Mouse (Mus musculus) forebrain, embryonic 10.5 days (tissue): Measurements from ENCODE around the gene Olfr17. TPM values are rescaled to one million over a fixed set of nuclear protein-coding genes. Genes with fewer than 3 reads are reported as not detected.
"Not testable (repeated sequence)": the region's sequence is repeated elsewhere in the genome, so short reads cannot be mapped to it uniquely, and the experiment has no call there.

Experiments used
- DNase-seq: peaks from one replicate; pipeline ENCODE4 v3.0.0-alpha.2; 2017; ENCODE audit warnings: low spot score; ENCODE audit errors: extremely low spot score
- H3K27ac ChIP-seq: fragments of 300-500 bp; sonication (generic); 2 replicates; pipeline ENCODE4 v1.5.1; 2016; ENCODE audit warnings: mild to moderate bottlenecking
- H3K27me3 ChIP-seq: fragments of 300-500 bp; sonication (generic); 2 replicates; pipeline ENCODE4 v1.6.1; 2016; ENCODE audit warnings: mild to moderate bottlenecking; ENCODE audit not compliant: poor library complexity, severe bottlenecking
- H3K36me3 ChIP-seq: fragments of 300-500 bp; sonication (generic); replicated peaks from 2 replicates; pipeline ENCODE4 v1.6.1; 2016; ENCODE audit warnings: mild to moderate bottlenecking, moderate library complexity
- H3K4me1 ChIP-seq: fragments of 300-500 bp; sonication (generic); 2 replicates; pipeline ENCODE4 v1.6.1; 2016
- H3K4me3 ChIP-seq: fragments of 300-500 bp; sonication (generic); 2 replicates; pipeline ENCODE4 v1.5.1; 2016; ENCODE audit warnings: mild to moderate bottlenecking, moderate library complexity
- H3K9me3 ChIP-seq: fragments of 300-500 bp; sonication (generic); 2 replicates; pipeline ENCODE4 v1.6.1; 2016; ENCODE audit warnings: mild to moderate bottlenecking, moderate library complexity
- WGBS: fragments of 180-500 bp; shearing (Covaris S2); methylation state at CpG from one replicate; pipeline ENCODE4 v1.1.7; 2016; 5-methylcytosine and 5-hydroxymethylcytosine counted together
- polyA plus RNA-seq: library from polyadenylated mRNA; unstranded; fragments of >200 nt; fragmentation: Nextera tagmentation; extraction: Ambion mirVana; gene quantifications from 2 replicates; pipeline ENCODE4 v1.2.1, GENCODE M21; 2016

Gene Olfr17
- not detected in 2 replicates for polyA plus RNA-seq

DNA sequence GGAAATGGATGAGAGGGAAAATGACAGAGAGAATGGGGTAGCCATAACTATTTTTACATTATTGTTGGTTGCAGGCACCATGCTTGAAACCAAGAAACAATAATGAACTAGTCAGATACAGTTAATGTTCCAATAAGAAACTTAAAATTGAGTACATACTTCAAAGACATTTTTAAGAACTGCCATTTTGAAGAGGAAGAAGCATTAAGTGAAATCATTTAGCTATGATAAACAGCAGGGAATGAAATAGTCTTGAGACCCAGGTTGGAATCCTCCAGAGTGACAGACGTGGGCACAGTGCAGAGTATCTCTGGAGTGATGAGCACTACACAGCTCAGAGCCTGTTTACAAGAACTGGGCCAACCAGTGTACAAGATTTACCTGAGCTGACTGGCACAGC lies at the start of gene Olfr17:
Gene Olfr17 (plus strand): TSS at position 301 of the 400 bp plus-strand sequence.
- H3K4me1 ChIP-seq: no peaks in the 10 kb centered on the region
- no peak within 1 kb of the TSS for H3K27ac ChIP-seq
- DNase-seq: no peak
- H3K36me3 ChIP-seq: no peaks in the 10 kb centered on the region
- no peak within 1 kb of the TSS for H3K4me3 ChIP-seq
- no peaks in the 10 kb centered on the region for H3K27me3 ChIP-seq
- 72% methylated on average over 1 of the region's 1 CpGs for WGBS
- H3K9me3 ChIP-seq: 0 out of 2 replicates have a peak, but pooled peaks cover 4% of the 10 kb centered on the region

DNA sequence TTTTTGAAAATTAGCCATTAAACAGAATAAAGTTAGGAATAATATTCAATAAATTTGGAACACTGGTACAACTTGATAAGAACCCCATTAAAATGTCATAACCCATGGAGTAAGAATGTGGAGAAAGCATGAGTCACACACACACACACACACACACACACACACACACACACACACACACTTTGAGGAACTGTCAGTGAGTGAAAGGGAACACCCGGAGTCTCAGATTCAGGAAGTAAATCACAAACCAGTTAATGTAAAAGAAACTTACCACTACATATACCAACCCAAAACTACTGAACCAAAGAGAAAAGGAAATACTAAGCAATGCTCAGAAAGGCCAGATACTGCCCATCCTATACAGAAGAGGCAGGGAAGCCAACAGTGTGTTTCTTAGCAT lies 48.6 kb upstream of the Olfr17 start:
- Histone ChIP-seq H3K4me3 (no peak overlapping the region), H3K9me3 (no peaks in the 10 kb centered on the region), H3K27ac (no peak overlapping the region), H3K36me3 (no peaks in the 10 kb centered on the region), H3K4me1 (no peaks in the 10 kb centered on the region), H3K27me3 (no peaks in the 10 kb centered on the region)
- no peak for DNase-seq
- 77% methylated on average over 1 of the region's 1 CpGs for WGBS

DNA sequence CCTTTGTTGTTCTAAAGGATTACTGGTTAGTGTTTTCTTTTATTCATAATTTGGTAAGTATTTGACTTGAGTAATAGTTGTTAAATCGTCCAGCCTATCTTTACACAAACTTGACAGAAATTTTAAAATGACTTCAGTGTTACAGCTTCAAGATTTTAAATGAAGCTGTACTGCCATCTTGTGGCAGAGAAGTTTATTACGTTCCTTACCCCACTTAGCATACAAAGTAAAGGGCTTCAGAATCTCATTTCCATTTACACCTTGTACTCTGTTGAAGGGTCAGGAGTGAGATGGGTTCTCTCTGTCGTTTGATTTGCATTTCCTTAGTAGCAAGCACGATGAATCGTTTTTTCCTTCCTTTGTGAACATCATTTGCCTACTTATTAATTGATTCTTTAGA lies 47.2 kb upstream of the Olfr17 start:
- H3K4me1 ChIP-seq: no peaks in the 10 kb centered on the region
- WGBS: 8% methylated on average over 5 of the region's 5 CpGs
- H3K9me3 ChIP-seq: no peaks in the 10 kb centered on the region
- no peak for DNase-seq
- H3K27ac ChIP-seq: no peak overlapping the region
- no peak overlapping the region for H3K4me3 ChIP-seq
- H3K36me3 ChIP-seq: no peaks in the 10 kb centered on the region
- no peaks in the 10 kb centered on the region for H3K27me3 ChIP-seq

DNA sequence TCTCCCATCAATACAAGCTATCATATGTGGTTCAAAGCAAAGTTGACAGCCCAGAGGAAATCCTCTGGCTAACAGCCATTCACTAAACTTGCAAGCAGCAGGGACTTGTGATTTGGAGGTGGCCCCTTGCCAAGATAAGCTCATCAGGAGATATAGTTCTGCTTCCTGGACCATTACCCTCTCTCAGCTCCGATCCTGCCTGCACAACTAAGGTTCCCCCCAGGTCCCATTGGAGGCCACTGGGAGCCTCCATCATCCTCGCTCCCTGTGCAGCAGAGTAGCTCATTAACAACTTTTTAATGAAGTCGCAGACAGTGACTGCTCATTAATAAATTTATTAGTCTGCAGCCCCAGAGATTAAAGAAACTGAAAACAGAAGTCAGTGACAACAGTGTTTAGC lies 45.4 kb upstream of the Olfr17 start:
- no peaks in the 10 kb centered on the region for H3K4me1 ChIP-seq
- H3K27me3 ChIP-seq: no peaks in the 10 kb centered on the region
- no peak for DNase-seq
- H3K27ac ChIP-seq: no peak overlapping the region
- H3K4me3 ChIP-seq: no peak overlapping the region
- no peaks in the 10 kb centered on the region for H3K9me3 ChIP-seq
- WGBS: 60% methylated on average over 3 of the region's 3 CpGs
- no peaks in the 10 kb centered on the region for H3K36me3 ChIP-seq

DNA sequence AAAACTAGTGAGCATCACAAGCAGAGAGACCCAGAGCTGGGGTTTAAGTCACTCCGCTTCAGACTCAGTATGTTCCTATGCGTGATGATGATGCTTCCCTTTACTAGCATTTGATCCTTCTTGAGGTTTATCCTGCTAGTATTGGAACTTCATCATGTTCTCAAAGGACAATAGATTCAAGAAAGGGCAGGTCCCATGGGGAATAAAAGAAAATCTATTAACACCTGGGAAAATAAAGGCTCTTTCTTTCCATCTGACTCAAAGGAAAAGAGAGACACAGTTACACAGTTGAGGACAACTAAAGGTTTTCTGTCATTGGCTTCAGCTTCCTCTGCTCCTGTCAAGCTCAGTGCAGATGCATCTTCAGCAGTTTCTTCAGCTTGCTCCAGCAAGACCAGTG lies 22.3 kb upstream of the Olfr17 start, which contains the start of gene Olfr714:
Gene Olfr714 (plus strand): TSS at position 301 of the 400 bp plus-strand sequence.
- DNase-seq: no peak
- no peaks in the 10 kb centered on the region for H3K36me3 ChIP-seq
- WGBS: 91% methylated on average over 2 of the region's 2 CpGs

DNA sequence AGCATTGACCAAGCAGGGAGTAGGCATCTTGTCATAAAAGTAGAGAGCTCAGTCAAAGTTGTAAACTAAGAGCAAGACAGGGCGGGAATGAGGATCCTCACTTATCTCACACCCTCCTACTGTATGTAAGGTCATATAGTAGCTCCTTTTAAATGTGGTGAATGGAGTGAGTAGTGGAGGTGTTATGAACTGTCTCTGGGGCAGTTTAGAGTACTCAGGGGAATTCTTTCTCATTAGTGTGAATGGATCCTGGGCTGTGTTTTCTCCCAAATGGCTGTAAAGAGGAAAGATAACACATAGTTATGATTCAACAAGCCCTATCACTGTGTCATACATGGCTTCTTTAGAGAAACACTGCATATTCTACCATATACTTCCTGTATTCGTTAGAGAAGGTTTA lies 17.2 kb downstream of the Olfr17 start, which contains the start of gene Olfr715b:
Gene Olfr715b (minus strand): TSS at position 101 of the 400 bp plus-strand sequence.
- H3K4me1 ChIP-seq, H3K27ac ChIP-seq: not testable (repeated sequence)
- WGBS: 94% methylated on average over 2 of the region's 2 CpGs

More for the DNA sequence above, 22.3 kb upstream of the Olfr17 start, which contains the start of gene Olfr714:
- H3K4me1 ChIP-seq: no peaks in the 10 kb centered on the region
- H3K4me3 ChIP-seq: no peak within 1 kb of the TSS
- peaks cover 25% of the 10 kb centered on the region; the same call in 1 of the 2 replicates for H3K9me3 ChIP-seq
- no peak within 1 kb of the TSS for H3K27ac ChIP-seq
- H3K27me3 ChIP-seq: no peaks in the 10 kb centered on the region

DNA sequence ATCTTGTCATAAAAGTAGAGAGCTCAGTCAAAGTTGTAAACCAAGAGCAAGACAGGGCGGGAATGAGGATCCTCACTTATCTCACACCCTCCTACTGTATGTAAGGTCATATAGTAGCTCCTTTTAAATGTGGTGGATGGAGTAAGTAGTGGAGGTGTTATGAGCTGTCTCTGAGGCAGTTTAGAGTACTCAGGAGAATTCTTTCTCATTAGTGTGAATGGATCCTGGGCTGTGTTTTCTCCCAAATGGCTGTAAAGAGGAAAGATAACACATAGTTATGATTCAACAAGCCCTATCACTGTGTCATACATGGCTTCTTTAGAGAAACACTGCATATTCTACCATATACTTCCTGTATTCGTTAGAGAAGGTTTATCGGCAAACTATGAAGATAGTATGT lies 38.0 kb downstream of the Olfr17 start, which contains the start of gene Olfr715:
Gene Olfr715 (minus strand): TSS at position 101 of the 400 bp plus-strand sequence.
- H3K27ac ChIP-seq, H3K9me3 ChIP-seq, H3K4me1 ChIP-seq, H3K36me3 ChIP-seq, H3K27me3 ChIP-seq, DNase-seq, H3K4me3 ChIP-seq: not testable (repeated sequence)
- WGBS: 80% methylated on average over 3 of the region's 3 CpGs

More for the DNA sequence above, 17.2 kb downstream of the Olfr17 start, which contains the start of gene Olfr715b:
- H3K9me3 ChIP-seq, H3K4me3 ChIP-seq, H3K36me3 ChIP-seq, DNase-seq, H3K27me3 ChIP-seq: not testable (repeated sequence)

DNA sequence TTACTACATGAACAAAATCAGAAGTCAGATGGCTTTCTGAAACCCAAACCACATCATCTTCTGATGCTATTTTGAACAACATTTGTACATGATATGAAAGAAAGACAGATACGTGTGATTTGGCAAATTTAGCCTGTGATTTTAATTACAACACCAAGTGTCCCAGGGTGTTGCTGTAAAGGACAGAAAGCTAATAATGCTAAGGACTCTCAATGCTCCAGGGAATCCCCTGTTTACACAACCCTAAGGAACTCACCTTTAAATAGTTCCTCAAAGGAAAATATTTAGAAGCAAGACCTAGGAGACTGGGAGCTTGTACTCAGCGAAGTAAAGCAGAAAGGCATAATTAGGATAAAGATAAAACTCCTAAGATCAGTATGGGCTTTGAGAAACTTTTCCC lies 45.0 kb downstream of the Olfr17 start, which contains the start of gene Olfr716:
Gene Olfr716 (plus strand): TSS at position 301 of the 400 bp plus-strand sequence.
- WGBS: 82% methylated on average over 2 of the region's 2 CpGs
- H3K4me3 ChIP-seq, H3K27me3 ChIP-seq, H3K27ac ChIP-seq, H3K36me3 ChIP-seq, DNase-seq, H3K9me3 ChIP-seq, H3K4me1 ChIP-seq: not testable (repeated sequence)

Other genes starting within 250 kb of the Olfr17 start
- gene Olfr703, start 249.9 kb upstream of the Olfr17 start, polyA plus RNA-seq: not detected in 2 replicates
- not detected in 2 replicates for gene Olfr704, start 230.0 kb upstream of the Olfr17 start, polyA plus RNA-seq
- not detected in 2 replicates for gene Olfr705, start 216.3 kb upstream of the Olfr17 start, polyA plus RNA-seq
- gene Olfr706, start 205.1 kb upstream of the Olfr17 start, polyA plus RNA-seq: not detected in 2 replicates
- gene Olfr707, start 192.0 kb upstream of the Olfr17 start, polyA plus RNA-seq: not detected in 2 replicates
- not detected in 2 replicates for gene Olfr1532-ps1, start 185.2 kb upstream of the Olfr17 start, polyA plus RNA-seq
- gene Olfr709-ps1, start 161.0 kb upstream of the Olfr17 start, polyA plus RNA-seq: not detected in 2 replicates
- gene Olfr710, start 144.9 kb upstream of the Olfr17 start, polyA plus RNA-seq: not detected in 2 replicates
- not detected in 2 replicates for gene Olfr6, start 129.3 kb upstream of the Olfr17 start, polyA plus RNA-seq
- gene Olfr711, start 117.8 kb upstream of the Olfr17 start, polyA plus RNA-seq: not detected in 2 replicates
- gene Olfr2, start 87.1 kb upstream of the Olfr17 start, polyA plus RNA-seq: not detected in 2 replicates
- not detected in 2 replicates for gene Olfr713, start 62.0 kb upstream of the Olfr17 start, polyA plus RNA-seq
- gene Olfr714, start 22.2 kb upstream of the Olfr17 start, polyA plus RNA-seq: not detected in 2 replicates
- gene Olfr715b, start 17.1 kb downstream of the Olfr17 start, polyA plus RNA-seq: not detected in 2 replicates
- gene Olfr715, start 37.9 kb downstream of the Olfr17 start, polyA plus RNA-seq: not detected in 2 replicates
- not detected in 2 replicates for gene Olfr716, start 45.1 kb downstream of the Olfr17 start, polyA plus RNA-seq
- gene Nlrp14, start 73.8 kb downstream of the Olfr17 start, polyA plus RNA-seq: not detected in 2 replicates
- gene Rbmxl2, start 116.2 kb downstream of the Olfr17 start, polyA plus RNA-seq: not detected in 2 replicates